Mouse (Mus musculus) brain, embryonic 14.5 days (tissue): ENCODE results near the gene Ccdc38. TPM values are rescaled to one million over a fixed set of nuclear protein-coding genes. Genes with fewer than 3 reads are reported as not detected.

ENCODE experiments used
- DNase-seq: peaks from one replicate; pipeline ENCODE4 v3.0.0-alpha.2; 2011; ENCODE audit warnings: low read depth
- CTCF ChIP-seq: fragments of 200-500 bp; IDR thresholded peaks from 2 replicates; pipeline ENCODE4 v1.5.1; 2012; ENCODE audit warnings: inconsistent platforms, mild to moderate bottlenecking, moderate library complexity, borderline replicate concordance; ENCODE audit not compliant: insufficient read depth, insufficient read length; ENCODE audit errors: extremely low read depth
- POLR2A ChIP-seq: fragments of 200-500 bp; IDR thresholded peaks from 2 replicates; pipeline ENCODE4 v1.6.1; 2012; ENCODE audit warnings: mild to moderate bottlenecking, inconsistent platforms, borderline replicate concordance; ENCODE audit not compliant: poor library complexity, insufficient read depth, insufficient read length, severe bottlenecking; ENCODE audit errors: extremely low read depth
- polyA plus RNA-seq: library from polyadenylated mRNA; depleted of rRNA; stranded (reverse); fragments of >200 nt; gene quantifications from 2 replicates; pipeline ENCODE4 v1.2.3, GENCODE M21; 2012

Ccdc38 gene
- polyA plus RNA-seq, 1 experiment: 0.15 TPM

DNA sequence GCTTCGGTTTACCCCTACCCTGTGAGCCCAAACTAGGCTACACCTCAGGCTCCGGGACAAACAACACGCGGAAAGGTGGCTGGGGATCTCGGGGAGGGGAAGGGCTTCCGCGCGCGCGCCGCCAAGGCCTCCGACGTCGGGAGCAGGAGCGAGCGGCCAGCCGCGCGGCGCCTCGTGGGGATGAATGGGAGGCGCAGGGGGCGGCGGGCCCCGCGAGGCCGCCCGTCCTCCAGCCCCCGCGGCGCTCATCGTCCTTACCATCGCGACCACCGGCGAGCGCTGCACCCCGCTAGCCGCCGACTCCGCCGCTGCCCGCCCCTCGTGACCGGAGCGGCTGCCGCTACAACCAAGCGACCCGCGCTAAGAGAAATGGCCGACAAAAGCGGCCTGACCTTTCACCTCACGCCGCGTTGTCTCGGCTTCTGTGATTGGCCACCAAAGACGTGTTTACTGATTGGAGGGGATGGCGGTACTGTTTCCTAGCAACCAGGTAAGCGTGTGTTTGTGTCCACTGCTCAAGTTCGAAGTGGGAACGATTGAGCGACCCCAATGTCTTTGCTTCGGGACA is 48.9 kb downstream of the Ccdc38 start, which contains the start of gene Snrpf:
Gene Snrpf, minus strand, starts transcription at position 426 of the 568 bp plus-strand sequence.
- TF ChIP-seq POLR2A (peak; percentile 57), CTCF (no peak)
- DNase-seq: peak; percentile 98

DNA sequence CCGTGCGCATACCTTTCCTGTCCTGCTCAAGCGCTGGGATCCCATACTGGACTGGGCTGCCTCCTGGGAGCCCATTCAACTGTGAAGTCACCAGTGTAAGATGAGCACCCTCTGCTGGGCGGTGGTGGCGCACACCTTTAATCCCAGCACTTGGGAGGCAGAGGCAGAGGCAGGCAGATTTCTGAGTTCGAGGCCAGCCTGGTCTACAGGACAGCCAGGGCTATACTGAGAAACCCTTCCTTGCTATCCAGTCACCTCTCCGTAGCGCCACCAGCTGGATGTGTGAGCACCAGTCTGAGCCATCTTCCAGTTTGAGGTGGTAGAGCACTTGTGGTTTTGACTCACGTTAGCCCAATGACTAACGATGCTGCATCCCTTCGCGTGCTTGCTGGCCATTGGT is 52.0 kb downstream of the Ccdc38 start:
- DNase-seq: no peak
- TF ChIP-seq CTCF: no peak

DNA sequence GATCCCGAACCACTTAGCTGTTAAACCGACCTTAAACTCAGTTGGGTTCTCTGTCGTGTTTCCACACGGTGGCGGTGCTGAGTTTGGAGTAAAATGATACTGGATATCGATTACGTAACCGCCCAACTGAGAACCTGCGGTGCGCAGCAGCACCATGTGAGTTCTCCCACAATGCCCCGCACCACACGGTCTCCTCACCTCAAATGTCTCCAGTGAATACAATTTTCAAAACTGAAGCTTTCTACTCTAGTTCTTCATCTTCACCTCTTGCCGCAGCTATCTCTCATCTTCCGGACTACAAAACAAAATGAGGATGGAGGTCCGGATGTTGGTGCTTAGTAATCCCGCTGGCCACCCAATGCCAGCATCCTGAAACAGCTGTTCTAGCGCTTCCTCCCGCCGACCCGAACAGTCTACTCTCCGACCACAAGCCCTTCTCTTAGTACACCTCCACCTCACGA is 53.6 kb downstream of the Ccdc38 start:
- DNase-seq: peak; percentile 96
- TF ChIP-seq CTCF (peak; percentile 77), POLR2A (peak; percentile 28; the same call in 1 of the 2 replicates)

DNA sequence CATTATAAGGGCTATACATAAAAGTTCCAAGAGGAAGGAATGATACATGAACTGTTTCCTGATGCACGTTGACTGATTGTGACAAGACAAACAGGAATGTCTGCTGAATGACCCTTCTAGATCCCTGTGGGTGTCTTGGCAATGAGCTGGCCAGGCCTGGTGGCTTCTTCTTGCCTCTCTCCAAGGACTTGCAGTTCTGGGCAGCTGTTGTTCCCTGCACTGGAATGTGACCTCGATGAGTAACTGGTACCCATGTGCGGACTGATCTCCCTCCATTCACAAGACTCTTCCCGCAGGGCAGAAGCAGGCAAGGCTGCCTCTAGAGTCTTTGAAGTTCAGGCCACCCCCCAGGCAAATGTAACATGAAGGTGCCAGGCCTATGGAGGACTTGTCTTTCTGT is 55.4 kb downstream of the Ccdc38 start:
- TF ChIP-seq POLR2A (no peak), CTCF (no peak)
- DNase-seq: no peak

DNA sequence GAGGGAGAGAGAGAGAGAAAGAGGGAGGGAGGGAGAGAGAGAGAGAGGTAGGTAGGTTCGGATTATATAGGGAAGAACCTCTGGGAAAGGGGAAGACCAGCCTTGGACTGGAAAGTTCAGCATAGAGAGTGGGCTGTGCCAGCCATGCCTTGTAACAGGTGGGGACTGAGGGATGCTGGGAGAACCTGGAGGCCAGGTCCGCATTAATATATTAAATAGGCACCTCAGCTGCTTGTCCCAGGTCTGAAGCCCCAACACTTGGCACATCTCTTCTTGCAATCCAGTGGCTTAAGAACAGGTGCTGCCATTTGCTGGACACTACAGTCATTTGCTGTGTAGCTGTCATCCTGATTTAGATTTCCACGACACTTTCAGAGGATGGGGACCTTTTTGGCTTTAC is 56.2 kb downstream of the Ccdc38 start:
- DNase-seq: no peak
- TF ChIP-seq CTCF (no peak), POLR2A (no peak)

DNA sequence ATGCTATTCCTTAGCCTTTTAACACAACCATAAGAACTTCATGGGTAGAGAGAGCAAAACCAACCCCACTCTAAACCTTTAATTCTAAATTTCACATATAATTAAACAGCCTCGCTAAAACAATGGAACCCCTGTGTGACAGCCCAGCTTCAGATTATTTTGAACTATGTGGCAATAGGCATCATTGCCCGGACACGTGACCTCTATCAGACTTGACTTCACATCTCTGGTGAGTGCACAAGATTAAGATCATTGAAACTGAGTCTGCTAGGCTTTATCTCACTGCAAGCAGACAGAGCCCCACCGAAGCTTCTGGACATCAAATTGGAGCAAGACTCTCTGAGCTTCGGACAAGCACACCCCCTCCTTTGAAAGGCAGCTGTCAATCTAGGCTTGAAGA is 61.9 kb downstream of the Ccdc38 start:
- no peak for DNase-seq
- TF ChIP-seq CTCF: no peak
- no peak for TF ChIP-seq POLR2A

DNA sequence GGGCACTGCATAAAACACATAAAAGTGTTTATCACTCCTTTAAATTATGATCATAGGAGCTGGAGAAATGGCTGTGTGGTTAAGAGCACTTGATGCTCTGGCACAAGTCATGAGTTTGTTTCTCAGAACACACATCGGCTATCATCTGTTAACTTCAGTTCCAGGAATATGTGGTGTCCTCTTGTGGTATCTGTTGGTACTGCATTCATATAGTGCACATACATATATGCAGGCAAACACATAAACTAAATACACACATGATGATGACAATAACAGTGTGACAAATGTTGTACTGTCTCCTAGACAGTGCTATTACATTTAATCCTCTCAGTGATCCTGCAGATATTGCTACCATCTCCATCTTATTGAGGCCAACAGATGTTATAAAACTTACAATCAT is 62.8 kb downstream of the Ccdc38 start:
- TF ChIP-seq CTCF: 0 out of 2 replicates have a peak, but pooled peaks have one; percentile 2
- TF ChIP-seq POLR2A: no peak
- DNase-seq: no peak

DNA sequence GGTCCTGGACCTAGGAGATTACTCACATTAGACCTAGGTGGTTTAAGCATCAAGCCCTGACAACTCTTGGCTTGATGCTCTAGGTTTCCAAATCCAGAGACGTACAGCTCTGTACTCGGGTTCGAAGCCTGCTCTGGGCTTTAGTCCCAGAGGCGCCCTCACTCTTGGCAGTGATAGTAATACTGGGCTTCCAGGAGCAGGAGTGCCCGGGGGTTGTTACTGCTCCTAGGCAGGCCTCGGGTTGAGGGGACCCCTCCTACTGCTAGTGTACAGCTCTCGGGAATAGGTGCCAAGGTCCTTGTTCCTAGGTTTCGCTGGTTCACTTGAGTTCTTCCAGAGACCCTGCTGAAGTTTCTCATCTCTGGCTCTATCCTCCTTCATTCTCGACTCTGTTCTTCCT is 65.9 kb downstream of the Ccdc38 start:
- no peak for TF ChIP-seq POLR2A
- TF ChIP-seq CTCF: no peak

DNA sequence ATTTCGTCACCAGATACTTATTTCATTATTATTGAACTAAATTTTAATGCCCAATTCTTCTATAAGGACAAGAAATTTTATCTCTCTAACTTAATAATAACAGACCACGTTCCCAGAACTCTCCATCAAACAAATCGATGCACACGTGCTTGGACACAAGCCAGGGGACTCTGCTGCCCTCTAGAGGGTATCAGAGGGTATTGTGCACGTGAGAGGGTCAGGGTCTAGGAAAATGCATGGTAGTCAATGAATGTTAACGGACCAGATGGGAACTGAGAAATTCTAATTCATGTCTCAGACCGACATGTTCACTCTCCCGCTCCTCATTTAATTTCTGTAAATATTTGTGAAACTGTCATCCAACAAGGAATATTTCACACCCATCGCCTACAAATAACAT is 67.6 kb downstream of the Ccdc38 start:
- peak; percentile 61 for DNase-seq
- TF ChIP-seq CTCF (peak; percentile 73), POLR2A (no peak)

More for the DNA sequence above, 65.9 kb downstream of the Ccdc38 start:
- no peak for DNase-seq

DNA sequence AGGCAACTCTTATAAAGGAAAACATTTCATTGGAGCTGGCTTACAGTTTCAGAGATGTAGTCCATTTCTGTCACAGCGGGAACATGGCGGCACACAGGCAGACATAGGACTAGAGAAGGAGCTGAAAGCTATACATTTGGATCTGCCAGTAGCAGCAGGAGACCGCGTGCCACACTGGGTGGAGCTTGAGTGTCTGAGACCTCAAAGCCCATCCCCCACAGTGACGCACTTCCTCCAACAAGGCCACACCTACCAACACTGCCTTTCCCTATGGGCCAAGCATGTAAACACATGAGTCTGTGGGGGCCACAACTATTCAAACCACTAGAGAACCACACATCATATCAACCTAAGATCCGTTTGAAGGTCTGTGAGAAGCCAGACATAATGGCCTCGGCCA is 68.8 kb downstream of the Ccdc38 start:
- no peak for DNase-seq
- TF ChIP-seq CTCF (no peak), POLR2A (no peak)

DNA sequence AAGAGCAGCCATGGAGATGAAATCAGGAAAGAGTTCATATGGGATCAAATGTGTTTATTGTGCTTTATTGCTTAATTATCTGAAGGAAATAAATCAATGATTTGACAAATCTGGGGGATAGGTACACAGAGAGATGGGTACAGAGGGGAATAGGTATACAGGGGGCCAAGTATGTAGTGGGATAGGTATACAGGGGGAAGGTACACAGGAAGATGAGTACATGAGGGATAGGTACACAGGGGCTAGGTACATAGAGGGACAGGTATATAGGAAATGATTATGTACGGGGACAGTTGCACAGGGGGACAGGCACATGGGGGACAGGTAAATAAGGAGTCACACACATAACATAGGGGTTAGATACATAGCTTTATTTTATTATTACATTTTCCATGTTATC is 70.5 kb downstream of the Ccdc38 start:
- TF ChIP-seq POLR2A (no peak), CTCF (no peak)
- DNase-seq: no peak

DNA sequence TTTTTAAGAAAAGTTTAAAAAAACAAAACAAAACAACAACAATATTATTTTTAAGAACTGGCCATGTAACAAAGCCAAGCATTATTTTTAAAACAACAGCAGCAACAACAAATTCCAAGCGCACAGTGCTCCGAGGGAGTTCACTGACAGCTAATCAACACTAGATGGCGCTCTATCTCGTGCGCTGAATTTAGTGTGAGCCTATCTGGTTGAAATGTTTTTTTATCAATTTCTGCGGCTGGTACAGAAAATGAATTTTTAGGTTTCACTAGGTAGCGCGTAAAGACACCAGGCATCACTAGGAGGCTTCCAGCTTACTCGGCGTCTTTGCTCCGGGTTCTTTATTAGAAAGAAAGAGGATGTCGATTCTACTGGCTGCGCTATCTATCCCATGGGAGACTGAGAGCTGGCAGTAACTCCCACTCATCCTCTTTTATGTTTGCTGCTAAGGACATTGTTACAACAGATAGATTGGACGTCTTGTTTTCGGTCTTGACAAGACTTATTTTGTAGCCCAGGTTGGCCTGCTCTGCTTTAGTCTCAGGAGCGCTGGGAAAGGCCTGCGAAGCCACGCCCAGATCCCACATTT is 71.1 kb downstream of the Ccdc38 start:
- no peak for TF ChIP-seq POLR2A
- peak; percentile 86 for TF ChIP-seq CTCF

More for the DNA sequence above, 71.1 kb downstream of the Ccdc38 start:
- DNase-seq: peak; percentile 78
